8 mouse cellular contexts compared by ENCODE assay signal in the genomic region with DNA sequence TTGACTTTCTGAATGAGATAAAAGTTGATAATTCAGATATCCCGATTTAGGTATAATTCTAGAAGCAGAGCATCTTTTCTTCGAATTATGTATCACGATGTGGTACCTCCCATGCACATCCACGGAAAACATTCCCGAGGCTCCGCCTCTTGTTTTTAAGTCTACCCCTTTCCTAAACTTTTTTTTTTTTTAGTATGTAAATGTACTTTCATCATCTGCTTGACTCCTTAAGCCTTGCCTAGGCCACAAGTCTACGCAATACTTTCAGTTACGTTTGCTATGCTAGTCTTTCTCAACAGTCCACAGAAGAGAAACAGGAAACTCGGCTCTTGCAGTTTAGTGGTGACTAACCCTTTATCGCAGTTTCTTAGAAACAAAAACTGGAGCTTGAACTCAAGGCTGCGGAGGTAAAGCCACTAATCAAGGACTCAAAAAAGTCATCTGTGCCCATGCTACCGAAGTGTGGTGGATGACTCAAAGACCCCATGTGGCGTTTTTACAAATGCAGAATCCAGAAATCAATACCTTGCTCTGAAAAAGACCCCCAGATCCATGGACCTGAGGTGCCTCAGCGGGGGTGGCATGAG. TPM values are rescaled to one million over a fixed set of nuclear protein-coding genes. Genes with fewer than 3 reads are reported as not detected.
DNase-seq lines count a peak whose midpoint lies in the region; ATAC-seq lines count a peak whose summit lies in the region.

No protein-coding gene starts in this region.

- no peaks in the 10 kb centered on the region for H3K27me3 ChIP-seq in forebrain, embryonic 12.5 days
- no peaks in the 10 kb centered on the region for H3K27me3 ChIP-seq in lung, embryonic 15.5 days

- H3K36me3 ChIP-seq in forebrain, embryonic 12.5 days (replicated peaks), result peaks cover 4% of the 10 kb centered on the region; the same call in 1 of the 2 replicates
- no peaks in the 10 kb centered on the region for H3K36me3 ChIP-seq in lung, embryonic 15.5 days

- no peaks in the 10 kb centered on the region for H3K9me3 ChIP-seq in forebrain, embryonic 12.5 days
- H3K9me3 ChIP-seq in lung, embryonic 15.5 days, result no peaks in the 10 kb centered on the region

- peak overlapping the region; percentile 64 for H3K4me2 ChIP-seq in forebrain, embryonic 12.5 days
- peak overlapping the region; percentile 69 for H3K4me2 ChIP-seq in lung, embryonic 15.5 days

- 23% methylated on average over 14 of the region's 14 CpGs for WGBS in forebrain, embryonic 12.5 days
- WGBS in lung, embryonic 15.5 days, result 14% methylated on average over 14 of the region's 14 CpGs

- no peak overlapping the region for H3K27ac ChIP-seq in forebrain, embryonic 12.5 days
- peak overlapping the region; percentile 88 for H3K27ac ChIP-seq in lung, embryonic 15.5 days

- DNase-seq in cerebellum, postnatal 10 days, result peak; percentile 10 to 12
- DNase-seq in cerebellum, adult 11-12 months, result no peak
- peak; percentile 14 for DNase-seq in ZHBTc4 (ENCODE audit: low read depth, low spot score)
- DNase-seq in left cerebral cortex, postnatal 10 days (ENCODE audit: extremely low spot score in 1 of 2, low spot score in 2 of 2), result no peak

- peak overlapping the region; percentile 76 for H3K4me3 ChIP-seq in forebrain, embryonic 12.5 days (replicated peaks)
- peak overlapping the region; percentile 68 for H3K4me3 ChIP-seq in lung, embryonic 15.5 days

- peak overlapping the region; percentile 69; the same call in 1 of the 2 replicates for H3K9ac ChIP-seq in forebrain, embryonic 12.5 days
- H3K9ac ChIP-seq in lung, embryonic 15.5 days, result peak overlapping the region; percentile 73

- peak; percentile 7; the same call in 1 of the 2 replicates for ATAC-seq in forebrain, embryonic 12.5 days (ENCODE audit: low FRiP score)
- peak; percentile 81 for ATAC-seq in inflammation-experienced regulatory T-cells, adult 6 months
- peak; percentile 33; the same call in 1 of the 2 replicates for ATAC-seq in lung, embryonic 15.5 days (ENCODE audit: borderline replicate concordance, extremely low read depth, low FRiP score, low TSS enrichment)
- peak; percentile 81 for ATAC-seq in neutrophil, adult 5-6 weeks (ENCODE audit: extremely low read depth, insufficient number of reproducible peaks, low FRiP score, poor library complexity, severe bottlenecking)

- peaks cover 30% of the 10 kb centered on the region for H3K4me1 ChIP-seq in forebrain, embryonic 12.5 days
- H3K4me1 ChIP-seq in lung, embryonic 15.5 days, result peaks cover 16% of the 10 kb centered on the region

- intact Hi-C loops in left cerebral cortex, postnatal 10 days (cut with DNase I), result loop anchor here (5.0 kb wide), 1 partner anchor 125 kb away; no protein-coding TSS in a partner anchor

RNA-seq across cellular contexts. Expression of gene D16Ertd472e, which starts 0.7 kb away (rescaled TPM):
- 16.4 and 17.7 TPM in 2 replicates for polyA plus RNA-seq in forebrain, embryonic 12.5 days (2016; fragmentation: Nextera tagmentation; extraction: Ambion mirVana)
- polyA plus RNA-seq in inflammation-experienced regulatory T-cells, adult 6 months (2017; shearing (Covaris generic)), result 10 to 100 TPM; 39.6 to 60.2 (median 48.6) TPM
- polyA plus RNA-seq in lung, embryonic 15.5 days (2015; fragmentation: Nextera tagmentation; extraction: Ambion mirVana), result 15.6 and 17.2 TPM in 2 replicates
- 23.6 and 24.4 TPM in 2 replicates for total RNA-seq in neutrophil, adult 5-6 weeks (2017)
- total RNA-seq in left cerebral cortex, postnatal 10 days (2021), result 1 to 10 TPM; 6.4 to 7.3 TPM

Comparison
In these comparisons a context has a peak if more than half of its experiments do, and no peak if none do; other contexts are left out.
1. DNase-seq: peak in cerebellum, postnatal 10 days (2 of 2) and ZHBTc4 (single experiment); none in cerebellum, adult 11-12 months (single experiment) and left cerebral cortex, postnatal 10 days (0 of 2).
2. ATAC-seq: peak in every context shown above with its lines; median percentile 81 in inflammation-experienced regulatory T-cells, adult 6 months; 81 in neutrophil, adult 5-6 weeks; 33 in lung, embryonic 15.5 days; 7 in forebrain, embryonic 12.5 days.